Mouse (Mus musculus) skeletal muscle tissue, adult 2 months (tissue): ENCODE results near the gene Cdkal1.

ENCODE experiments used
- DNase-seq: peaks from one replicate; pipeline ENCODE4 v3.0.0-alpha.2; 2012; ENCODE audit warnings: low read depth, low spot score

The Cdkal1 gene

DNA sequence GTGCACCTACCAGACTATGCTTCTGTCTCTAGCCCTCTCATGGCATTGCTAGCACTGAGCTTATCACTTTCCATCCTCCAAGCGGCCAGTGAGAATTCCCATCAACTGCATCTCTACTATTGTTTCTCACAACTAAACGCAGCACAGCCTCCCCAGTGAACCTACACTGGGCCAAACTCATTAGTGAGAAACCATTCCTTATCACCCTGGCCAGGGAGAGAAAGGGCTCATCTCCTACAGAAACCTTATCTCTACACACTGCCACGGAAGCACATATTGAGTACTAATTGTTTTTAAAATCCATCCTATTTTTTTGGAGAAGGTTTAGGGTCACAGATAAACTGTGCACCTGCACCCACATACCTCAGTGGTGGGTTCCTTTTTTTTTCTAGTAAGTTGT lies 147.9 kb downstream of the Cdkal1 start:
- DNase-seq: no peak

GRCm38 (mm10) chr13:29701400-29701799 lies 154.1 kb downstream of the Cdkal1 start:
- no peak for DNase-seq

DNA sequence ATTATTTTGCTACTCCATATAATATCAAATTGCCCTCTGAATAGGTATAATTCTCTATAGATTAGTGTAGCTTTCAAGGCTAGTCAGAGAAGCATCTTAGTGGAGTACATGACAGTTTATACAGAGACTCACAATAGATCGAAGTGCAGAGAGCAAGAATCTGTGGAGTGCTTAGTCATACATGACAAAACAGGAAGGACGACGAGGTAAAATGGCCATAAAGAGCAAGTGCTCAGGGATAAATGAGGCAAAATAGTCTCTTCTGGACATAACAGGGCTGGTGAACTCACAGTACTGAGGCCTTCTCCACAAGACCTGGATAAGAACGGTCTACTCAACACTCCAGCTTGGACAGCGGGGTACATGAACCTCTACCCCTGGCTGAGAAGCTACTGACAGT lies 155.6 kb downstream of the Cdkal1 start:
- DNase-seq: no peak

DNA sequence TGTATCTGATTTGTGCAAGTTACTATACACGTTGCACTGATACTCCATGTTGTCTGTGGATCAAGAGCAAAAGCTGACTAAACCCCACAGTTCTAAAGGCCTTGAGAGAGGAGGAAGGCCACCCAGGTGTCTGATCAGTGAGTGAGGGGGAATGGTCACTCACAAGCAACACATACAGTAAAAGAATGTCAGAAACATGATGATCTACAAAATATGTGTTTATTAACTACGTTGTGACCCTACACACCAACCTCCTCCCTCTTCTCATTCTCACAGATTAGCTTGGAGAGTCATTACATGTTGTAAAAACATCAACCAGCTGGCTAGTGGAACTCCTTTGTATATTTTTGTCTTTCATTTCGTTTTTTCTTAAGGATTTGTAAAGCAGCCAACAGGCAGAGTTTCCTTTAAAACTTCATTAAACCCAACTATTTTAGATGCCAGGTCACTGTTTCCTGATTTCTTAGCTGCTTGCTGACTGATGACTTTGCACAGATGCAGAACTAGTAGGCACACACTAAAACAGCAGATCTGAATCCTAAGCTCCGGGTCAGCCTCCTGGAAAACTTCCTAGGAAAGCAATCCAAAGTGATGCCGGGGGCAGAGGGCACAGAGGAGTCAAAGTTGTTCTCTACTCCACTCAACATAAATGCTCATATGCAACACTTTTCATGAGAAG lies 157.0 kb downstream of the Cdkal1 start:
- no peak for DNase-seq

- no peak for DNase-seq
Measured at GRCm38 (mm10) chr13:29697230-29697629, 158.2 kb downstream of the Cdkal1 start.

GRCm38 (mm10) chr13:29690734-29691133 lies 164.7 kb downstream of the Cdkal1 start:
- DNase-seq: no peak

DNA sequence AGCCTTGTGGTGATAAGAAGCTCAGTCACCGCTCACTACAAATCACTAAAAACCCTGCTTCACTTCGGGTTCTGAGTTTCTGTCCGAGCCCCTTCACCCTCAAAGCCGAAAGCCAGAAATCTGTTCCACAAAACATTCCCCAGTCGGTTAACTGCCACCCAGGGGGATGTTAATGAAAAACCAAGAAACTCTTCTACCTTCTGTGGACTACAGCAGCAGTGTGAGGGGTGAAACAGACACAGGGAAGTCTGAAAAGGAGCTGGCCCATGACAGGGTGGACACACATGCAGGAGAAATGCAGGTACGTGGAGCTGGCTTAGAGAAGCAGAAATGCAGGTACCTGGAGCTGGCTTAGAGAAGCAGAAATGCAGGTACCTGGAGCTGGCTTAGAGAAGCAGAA lies 166.6 kb downstream of the Cdkal1 start:
- DNase-seq: no peak

DNA sequence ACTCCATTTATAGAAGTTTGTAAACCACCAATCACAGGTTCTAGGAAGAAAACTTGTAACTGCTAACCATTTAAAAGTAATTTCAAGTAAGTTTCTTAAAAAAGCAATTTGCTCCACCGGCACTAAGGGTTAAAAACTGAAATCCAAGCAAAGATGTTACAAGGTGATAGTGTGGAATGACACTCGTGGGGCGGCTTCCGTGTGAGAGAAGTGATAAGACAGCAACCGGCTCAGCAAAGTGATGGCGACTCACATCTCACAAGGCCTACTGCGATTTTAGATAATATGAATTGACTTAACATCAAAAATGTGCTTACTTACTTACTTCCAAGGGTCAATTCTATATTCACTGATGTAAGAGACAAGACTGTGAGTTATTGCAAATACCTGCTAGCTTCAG lies 167.6 kb downstream of the Cdkal1 start:
- no peak for DNase-seq

DNA sequence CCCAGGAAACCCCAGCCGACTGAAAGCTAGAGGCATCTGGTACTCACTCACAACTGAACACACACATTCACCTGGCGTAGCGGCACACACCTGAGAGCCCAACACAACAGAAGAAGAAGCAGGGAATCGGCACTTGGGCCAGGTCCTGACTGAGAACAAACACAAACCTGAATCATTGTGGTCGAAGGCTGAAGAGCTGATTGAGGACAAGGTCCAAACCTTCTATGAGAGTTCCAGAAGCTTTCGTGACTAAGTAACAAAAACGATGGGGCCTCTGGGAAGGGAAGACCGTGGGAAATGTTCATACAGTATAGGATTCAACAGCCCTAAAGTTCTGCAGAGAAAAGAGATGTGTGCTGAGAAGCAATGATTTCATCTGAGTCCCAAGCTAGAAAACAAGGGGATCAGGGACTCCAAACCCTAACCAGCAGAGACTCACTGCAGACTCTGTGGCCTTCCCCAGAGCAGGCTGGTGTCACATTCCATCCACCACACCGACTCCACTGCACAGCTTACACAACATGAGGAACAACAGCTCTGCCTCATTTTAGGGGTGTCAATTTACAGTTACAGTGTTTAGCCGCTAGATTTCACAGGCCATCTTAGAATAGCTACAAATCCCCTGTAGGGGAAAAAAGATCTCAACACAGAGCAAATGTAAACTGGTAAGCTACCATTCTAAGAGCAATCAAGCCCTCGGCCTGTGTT lies 175.8 kb downstream of the Cdkal1 start:
- DNase-seq: peak; percentile 7

GRCm38 (mm10) chr13:29677559-29677958 lies 177.9 kb downstream of the Cdkal1 start:
- no peak for DNase-seq

DNA sequence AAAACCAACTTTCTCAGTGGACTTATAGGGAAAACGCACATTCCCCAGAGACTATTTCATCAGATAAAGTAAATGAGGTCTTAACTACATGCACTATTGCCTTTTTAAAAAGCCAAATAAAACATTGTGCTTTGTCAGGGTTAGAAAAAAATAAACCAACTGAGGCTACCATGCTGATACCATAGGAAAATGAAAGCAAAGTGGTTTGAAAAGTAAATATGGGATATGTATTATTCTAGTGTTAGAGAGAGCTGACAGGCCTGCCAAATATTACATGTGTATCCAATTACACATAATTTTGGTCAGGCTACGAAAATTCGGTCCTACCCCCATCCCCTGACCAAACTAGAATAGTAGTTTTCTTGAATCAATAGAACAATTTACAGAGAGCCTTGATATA lies 184.8 kb downstream of the Cdkal1 start:
- no peak for DNase-seq

DNA sequence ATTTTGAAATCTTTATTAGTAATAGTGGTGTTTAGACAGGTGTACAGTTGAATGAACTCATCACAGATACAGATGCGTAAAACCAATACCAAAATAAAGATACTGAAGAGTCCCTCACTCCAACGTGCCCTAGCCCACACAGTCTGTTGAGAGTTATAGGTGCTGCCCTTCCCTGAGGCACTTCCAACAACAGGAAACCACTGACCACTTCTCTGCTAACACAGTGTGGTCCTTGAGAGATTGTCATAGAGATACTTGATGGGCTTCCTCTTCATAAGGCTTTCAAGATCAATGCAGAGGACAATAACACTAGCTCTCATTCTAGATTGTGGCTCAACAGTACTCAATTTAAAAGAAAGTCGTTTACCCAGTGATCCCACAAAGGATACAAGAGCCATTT lies 191.6 kb downstream of the Cdkal1 start:
- DNase-seq: no peak

DNA sequence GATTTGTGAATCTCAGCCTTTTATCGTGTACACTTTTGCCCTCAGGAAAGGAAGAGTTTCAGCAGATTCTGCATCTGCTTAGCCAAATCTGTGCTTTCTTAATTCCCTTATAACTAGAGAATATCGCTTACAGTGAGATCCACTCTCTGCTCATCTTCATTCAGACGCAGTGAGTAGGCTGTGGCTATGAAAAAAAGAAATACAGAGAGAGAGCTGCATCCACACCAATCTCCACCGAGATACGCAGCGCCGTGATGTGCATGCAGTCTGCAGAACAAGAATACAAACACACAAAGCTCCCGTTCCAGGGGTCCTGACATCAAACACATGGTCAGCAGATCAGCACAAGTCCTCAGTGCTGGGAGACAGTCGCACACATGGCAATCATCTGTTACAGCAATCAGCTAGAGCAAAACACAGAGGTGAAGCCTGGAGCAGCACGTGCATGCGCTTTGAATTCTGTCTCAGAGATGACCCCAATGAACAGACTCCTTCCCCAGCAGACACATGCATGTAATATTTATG lies 199.6 kb downstream of the Cdkal1 start:
- DNase-seq: no peak

DNA sequence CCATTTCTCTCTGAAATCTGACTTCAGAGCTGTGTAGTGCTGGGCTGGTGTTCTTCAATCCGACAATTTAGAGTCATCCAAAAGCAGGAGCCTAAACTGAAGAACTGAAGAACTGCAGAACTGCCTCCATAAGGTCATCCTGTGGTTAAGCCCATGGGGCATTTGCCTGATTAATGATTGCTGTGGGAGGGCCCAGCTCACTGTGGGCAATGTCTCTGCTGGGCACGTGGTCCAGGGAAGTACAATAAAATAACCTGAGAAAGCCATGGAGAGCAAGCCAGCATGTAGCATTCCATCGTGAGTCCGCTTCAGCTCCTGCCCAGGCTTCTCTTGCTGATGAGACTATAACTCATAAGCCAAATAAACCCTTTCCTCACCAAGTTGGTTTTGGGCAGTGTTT lies 202.1 kb downstream of the Cdkal1 start:
- DNase-seq: no peak

GRCm38 (mm10) chr13:29652791-29653190 lies 202.7 kb downstream of the Cdkal1 start:
- DNase-seq: no peak

DNA sequence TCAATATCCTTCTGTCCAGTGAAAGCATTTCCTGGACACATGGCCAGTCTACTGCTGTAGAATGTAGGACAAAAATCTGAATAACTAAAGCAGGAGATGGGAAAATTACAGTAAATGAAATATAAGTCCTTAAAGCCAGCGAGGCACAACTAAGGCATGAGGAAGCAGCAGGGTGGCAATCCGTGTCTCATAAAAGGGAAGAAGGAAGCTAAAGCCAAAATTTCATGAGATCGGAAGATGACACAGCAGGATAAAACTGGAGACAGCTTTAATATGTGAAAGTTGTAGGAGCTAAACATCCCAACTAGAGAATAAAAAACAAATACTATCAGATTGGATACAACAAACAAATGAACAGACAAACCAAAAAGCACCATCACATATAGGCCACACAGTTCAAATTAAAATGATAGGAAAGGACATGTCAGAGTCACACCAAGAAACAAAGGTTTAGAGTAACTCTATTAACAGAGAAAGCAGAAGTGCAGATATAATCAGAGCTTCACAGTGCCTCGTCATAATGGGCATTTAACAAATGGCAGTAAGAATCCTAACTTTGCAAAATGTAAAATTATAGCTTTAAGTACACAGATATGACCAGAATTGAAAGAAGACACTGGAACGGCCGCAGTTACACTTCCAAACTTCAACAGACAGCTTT lies 204.8 kb downstream of the Cdkal1 start:
- DNase-seq: no peak

GRCm38 (mm10) chr13:29649593-29649992 lies 205.9 kb downstream of the Cdkal1 start:
- no peak for DNase-seq

GRCm38 (mm10) chr13:29642226-29642625 lies 213.2 kb downstream of the Cdkal1 start:
- DNase-seq: no peak

- DNase-seq: no peak
Measured at GRCm38 (mm10) chr13:29641200-29641599, 214.3 kb downstream of the Cdkal1 start.

DNA sequence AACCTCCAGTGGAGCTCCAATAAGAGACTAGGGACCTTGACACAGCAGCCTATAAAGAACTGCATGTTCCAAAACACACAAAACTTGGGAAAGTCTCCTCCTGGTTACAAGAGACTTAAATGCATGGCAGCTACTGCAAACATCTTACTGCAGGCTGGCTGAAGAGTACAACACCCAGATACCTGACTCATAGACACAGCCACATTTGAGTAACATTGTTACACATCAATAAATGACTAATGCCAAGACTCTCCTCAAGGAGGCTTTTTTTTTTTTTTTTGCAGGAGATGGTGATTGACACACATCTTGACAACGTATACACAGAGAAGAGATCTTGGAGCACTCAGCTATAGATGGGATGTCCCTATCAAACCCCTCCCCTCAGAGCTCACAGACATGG lies 215.3 kb downstream of the Cdkal1 start:
- DNase-seq: no peak

GRCm38 (mm10) chr13:29638303-29638702 lies 217.2 kb downstream of the Cdkal1 start:
- no peak for DNase-seq

DNA sequence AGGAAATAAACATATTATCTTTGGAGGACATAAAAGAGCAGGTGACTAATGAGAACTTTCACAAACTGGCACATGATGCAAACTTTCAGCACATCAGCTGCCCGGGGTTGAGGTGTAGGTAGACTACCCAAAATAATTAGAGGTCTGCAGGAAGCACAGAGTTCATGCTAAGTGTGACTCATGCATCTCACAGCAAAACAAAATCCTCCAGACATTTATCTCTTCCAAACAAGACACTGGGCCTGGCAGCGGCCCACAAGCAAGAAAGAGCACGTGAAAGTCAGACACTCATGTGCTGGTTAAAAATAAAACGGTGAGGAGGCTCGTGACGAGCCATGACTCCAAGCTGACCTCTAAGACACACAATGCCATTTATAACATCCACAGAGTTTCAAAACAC lies 217.7 kb downstream of the Cdkal1 start:
- peak; percentile 54 for DNase-seq

- no peak for DNase-seq
Measured at GRCm38 (mm10) chr13:29635581-29635980, 219.9 kb downstream of the Cdkal1 start.
